Mouse (Mus musculus): Measurements from ENCODE around the gene Wscd1. TPM values are rescaled to one million over a fixed set of nuclear protein-coding genes. Genes with fewer than 3 reads are reported as not detected.

Wscd1 gene
- polyA plus RNA-seq, 1 experiment from 2014 or later: 7.1 TPM

DNA sequence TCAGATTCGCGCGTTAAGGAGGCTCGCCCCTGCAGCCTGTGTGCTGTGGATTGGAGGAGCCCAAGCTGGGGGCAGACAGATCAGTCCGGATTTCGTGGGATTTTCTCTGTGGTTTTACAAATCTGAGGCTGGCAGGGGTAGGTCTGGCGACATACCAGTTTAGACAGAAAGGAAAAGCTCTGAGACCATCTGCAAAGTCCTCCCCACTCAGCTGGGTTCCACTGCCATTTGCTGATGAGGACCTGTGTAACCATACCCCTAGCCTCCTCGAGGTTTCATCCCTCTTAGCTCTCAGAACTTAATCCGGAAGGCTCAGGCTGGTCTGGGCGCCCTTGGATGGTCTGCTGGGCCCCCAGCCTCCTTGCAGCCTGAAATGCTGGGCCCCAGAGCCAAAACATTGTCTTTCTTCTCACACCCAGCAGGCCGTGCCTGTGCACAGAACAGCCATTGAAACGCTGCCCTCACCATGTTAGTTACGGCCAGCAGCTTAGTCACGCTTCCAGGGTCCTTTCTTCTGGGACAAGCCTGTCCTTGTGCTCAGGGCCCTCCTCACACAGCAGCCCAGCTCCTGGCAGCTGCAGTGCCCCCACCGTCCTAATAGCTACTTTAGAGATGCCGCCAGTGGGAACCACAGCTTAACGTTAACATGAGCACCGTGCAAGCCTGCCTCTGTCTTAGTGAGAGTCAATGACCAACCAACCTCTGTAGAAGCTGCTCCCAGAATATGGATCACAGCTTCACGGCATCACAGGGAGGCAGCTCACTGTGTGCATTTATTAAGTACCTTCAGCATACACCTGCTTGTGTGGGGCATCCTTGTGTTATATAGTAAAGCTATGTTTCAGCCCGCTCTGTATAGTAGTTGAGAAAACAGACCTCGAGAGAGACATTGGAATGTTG is 8.7 kb downstream of the Wscd1 start:
- Histone ChIP-seq H3K4me3 (ENCODE audit: low read depth, low read length) (no peak overlapping the region), H3K4me1 (ENCODE audit: insufficient read depth) (no peaks in the 10 kb centered on the region), H3K9me3 (ENCODE audit: low read depth, low read length) (no peaks in the 10 kb centered on the region), H3K27me3 (ENCODE audit: insufficient read depth, low read length) (no peaks in the 10 kb centered on the region), H3K4me2 (no peak overlapping the region), H3K36me3 (ENCODE audit: insufficient read depth) (no peaks in the 10 kb centered on the region), H3K9ac (no peak overlapping the region), H3K27ac (ENCODE audit: low read depth) (no peak overlapping the region)
- 50% methylated on average over 21 of the region's 21 CpGs for WGBS
- TF ChIP-seq CTCF (IDR thresholded peaks at IDR 0.05; ENCODE audit: low read depth): no peak
- DNase-seq (no peak), ATAC-seq (ENCODE audit: insufficient read depth) (no peak)

DNA sequence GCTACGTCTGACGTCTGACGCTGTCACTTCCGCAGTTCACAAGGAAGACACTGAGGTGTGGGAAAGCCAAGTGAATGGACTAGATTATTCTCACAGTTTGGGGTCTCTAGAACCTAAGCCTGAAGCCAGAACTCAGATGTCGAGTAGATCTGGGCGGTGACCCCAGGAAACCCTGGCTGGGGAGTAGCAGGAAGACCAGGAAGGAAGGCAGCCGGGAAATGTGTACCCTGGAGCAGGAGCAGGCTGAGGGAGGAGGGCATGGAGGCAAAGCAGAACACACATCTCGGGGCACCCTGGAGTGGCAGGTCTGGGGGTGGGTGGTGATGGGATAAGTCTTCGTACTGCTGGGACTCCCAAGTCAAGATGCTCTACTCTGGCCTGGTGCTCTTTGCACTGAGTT is 11.3 kb downstream of the Wscd1 start:
- no peaks in the 10 kb centered on the region for H3K9me3 ChIP-seq (ENCODE audit: low read depth, low read length)
- no peaks in the 10 kb centered on the region for H3K36me3 ChIP-seq (ENCODE audit: insufficient read depth)
- H3K4me2 ChIP-seq: no peak overlapping the region
- WGBS: 67% methylated on average over 9 of the region's 9 CpGs
- no peak overlapping the region for H3K27ac ChIP-seq (ENCODE audit: low read depth)
- no peak overlapping the region for H3K4me3 ChIP-seq (ENCODE audit: low read depth, low read length)
- no peak for DNase-seq
- no peak overlapping the region for H3K9ac ChIP-seq
- no peak for ATAC-seq (ENCODE audit: insufficient read depth)
- H3K27me3 ChIP-seq (ENCODE audit: insufficient read depth, low read length): no peaks in the 10 kb centered on the region
- no peaks in the 10 kb centered on the region for H3K4me1 ChIP-seq (ENCODE audit: insufficient read depth)
- no peak for TF ChIP-seq CTCF (IDR thresholded peaks at IDR 0.05; ENCODE audit: low read depth)

DNA sequence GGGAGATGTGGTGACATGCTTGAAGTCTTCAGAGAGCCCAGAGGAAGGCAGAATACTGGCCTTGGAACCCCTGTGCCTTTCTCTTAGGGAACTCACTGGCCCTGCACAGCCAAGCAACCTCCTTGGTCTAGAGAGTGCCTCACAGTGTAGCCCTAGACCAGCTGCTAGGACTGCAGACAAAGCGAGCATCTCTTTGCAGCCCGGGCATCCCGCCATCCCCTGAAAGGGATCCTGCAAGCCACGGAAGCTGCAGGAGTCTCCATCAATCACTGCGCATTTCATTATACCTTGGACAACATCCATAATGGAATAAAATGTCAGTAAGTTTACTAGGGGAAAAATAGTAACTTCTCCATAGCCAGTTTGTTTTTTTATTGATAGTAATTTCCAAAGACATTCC is 13.4 kb downstream of the Wscd1 start:
- H3K9me3 ChIP-seq (ENCODE audit: low read depth, low read length): no peaks in the 10 kb centered on the region
- H3K4me2 ChIP-seq: no peak overlapping the region
- no peaks in the 10 kb centered on the region for H3K4me1 ChIP-seq (ENCODE audit: insufficient read depth)
- no peak for DNase-seq
- no peak overlapping the region for H3K9ac ChIP-seq
- no peak overlapping the region for H3K27ac ChIP-seq (ENCODE audit: low read depth)
- WGBS: 28% methylated on average over 5 of the region's 5 CpGs
- ATAC-seq (ENCODE audit: insufficient read depth): no peak
- no peak for TF ChIP-seq CTCF (IDR thresholded peaks at IDR 0.05; ENCODE audit: low read depth)
- no peaks in the 10 kb centered on the region for H3K36me3 ChIP-seq (ENCODE audit: insufficient read depth)
- H3K4me3 ChIP-seq (ENCODE audit: low read depth, low read length): no peak overlapping the region
- no peaks in the 10 kb centered on the region for H3K27me3 ChIP-seq (ENCODE audit: insufficient read depth, low read length)

DNA sequence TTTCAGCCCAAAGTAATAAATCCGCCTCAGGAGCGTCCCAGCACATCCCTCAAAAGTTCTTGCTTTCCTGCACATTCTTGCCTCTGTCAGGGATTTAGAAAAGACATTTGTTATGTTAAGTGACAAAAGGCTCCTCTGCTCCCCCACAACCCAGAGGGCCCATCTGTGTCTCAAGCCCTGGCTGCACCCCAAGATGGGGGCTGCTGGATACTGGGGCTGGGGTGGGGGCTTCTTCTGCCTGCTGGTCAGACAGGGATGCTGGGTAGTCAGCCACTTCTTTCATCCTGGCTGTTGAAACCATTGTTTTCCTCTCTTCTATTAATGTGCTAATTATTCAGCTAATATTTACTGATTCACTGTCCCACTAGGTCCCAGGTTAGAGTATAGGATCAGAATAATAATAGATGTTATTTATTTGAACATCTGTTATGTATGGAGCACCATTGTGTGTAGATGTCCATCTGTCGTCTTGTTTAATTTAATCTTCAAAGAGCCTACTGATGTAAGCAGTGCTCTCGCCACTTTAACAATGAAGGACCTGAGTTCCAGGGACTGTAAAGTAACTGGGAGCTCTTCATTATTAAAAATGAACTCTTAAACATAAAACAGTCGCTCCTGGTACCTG is 14.0 kb downstream of the Wscd1 start:
- TF ChIP-seq CTCF (IDR thresholded peaks at IDR 0.05; ENCODE audit: low read depth): no peak
- Histone ChIP-seq H3K9me3 (ENCODE audit: low read depth, low read length) (no peaks in the 10 kb centered on the region), H3K4me3 (ENCODE audit: low read depth, low read length) (no peak overlapping the region), H3K27me3 (ENCODE audit: insufficient read depth, low read length) (no peaks in the 10 kb centered on the region), H3K27ac (ENCODE audit: low read depth) (no peak overlapping the region), H3K4me2 (no peak overlapping the region), H3K9ac (no peak overlapping the region), H3K36me3 (ENCODE audit: insufficient read depth) (no peaks in the 10 kb centered on the region), H3K4me1 (ENCODE audit: insufficient read depth) (no peaks in the 10 kb centered on the region)
- no peak for ATAC-seq (ENCODE audit: insufficient read depth)
- WGBS: 40% methylated on average over 5 of the region's 5 CpGs
- DNase-seq: no peak

DNA sequence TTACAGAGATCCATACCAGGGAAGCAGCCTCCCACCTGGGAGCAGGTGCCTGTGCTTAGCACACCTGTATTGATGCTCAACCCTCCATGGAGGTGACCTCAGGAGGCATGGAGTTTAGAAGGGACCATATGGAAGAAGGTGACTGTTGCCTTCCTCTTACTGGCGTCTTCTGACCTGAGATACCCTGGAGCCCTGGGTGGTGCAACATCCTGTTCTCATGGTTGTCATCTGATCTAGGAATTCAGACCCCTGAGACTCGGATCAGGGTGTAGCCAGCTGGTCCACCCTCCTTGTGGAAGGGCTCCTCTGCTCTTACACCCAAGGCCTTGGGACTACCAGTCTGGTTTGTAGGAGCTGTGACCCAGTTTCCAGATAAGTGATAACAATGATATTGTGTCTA is 15.0 kb downstream of the Wscd1 start:
- ATAC-seq (ENCODE audit: insufficient read depth) (no peak), DNase-seq (no peak)
- no peak overlapping the region for H3K4me2 ChIP-seq
- WGBS: 62% methylated on average over 2 of the region's 2 CpGs
- TF ChIP-seq CTCF (IDR thresholded peaks at IDR 0.05; ENCODE audit: low read depth): no peak
- no peaks in the 10 kb centered on the region for H3K36me3 ChIP-seq (ENCODE audit: insufficient read depth)
- no peak overlapping the region for H3K4me3 ChIP-seq (ENCODE audit: low read depth, low read length)
- no peaks in the 10 kb centered on the region for H3K4me1 ChIP-seq (ENCODE audit: insufficient read depth)
- no peaks in the 10 kb centered on the region for H3K27me3 ChIP-seq (ENCODE audit: insufficient read depth, low read length)
- no peak overlapping the region for H3K9ac ChIP-seq
- no peaks in the 10 kb centered on the region for H3K9me3 ChIP-seq (ENCODE audit: low read depth, low read length)
- H3K27ac ChIP-seq (ENCODE audit: low read depth): no peak overlapping the region

DNA sequence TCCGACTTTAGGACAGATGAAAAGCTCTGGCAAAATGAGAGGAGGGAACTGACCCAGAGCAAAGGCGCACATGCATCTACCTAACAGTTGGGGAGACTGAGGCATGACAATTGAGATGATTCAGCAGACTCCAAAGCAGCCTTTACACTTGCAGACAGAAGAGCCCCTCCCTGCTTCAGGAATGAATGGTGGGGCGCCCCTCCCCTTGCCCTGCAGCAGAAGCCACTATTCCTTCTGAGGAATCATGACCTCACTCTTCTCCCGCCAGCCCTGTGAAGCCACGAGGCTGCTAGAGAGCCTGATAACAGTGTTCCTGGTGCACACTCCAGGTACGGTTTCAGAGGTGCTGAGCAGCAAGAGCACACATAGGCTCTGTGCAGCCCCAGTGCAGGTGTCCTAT is 15.6 kb downstream of the Wscd1 start:
- no peak for ATAC-seq (ENCODE audit: insufficient read depth)
- no peaks in the 10 kb centered on the region for H3K36me3 ChIP-seq (ENCODE audit: insufficient read depth)
- no peak overlapping the region for H3K4me2 ChIP-seq
- 44% methylated on average over 6 of the region's 6 CpGs for WGBS
- H3K9ac ChIP-seq: no peak overlapping the region
- no peak for DNase-seq
- no peaks in the 10 kb centered on the region for H3K27me3 ChIP-seq (ENCODE audit: insufficient read depth, low read length)
- TF ChIP-seq CTCF (IDR thresholded peaks at IDR 0.05; ENCODE audit: low read depth): no peak
- no peak overlapping the region for H3K4me3 ChIP-seq (ENCODE audit: low read depth, low read length)
- H3K4me1 ChIP-seq (ENCODE audit: insufficient read depth): no peaks in the 10 kb centered on the region
- no peaks in the 10 kb centered on the region for H3K9me3 ChIP-seq (ENCODE audit: low read depth, low read length)
- no peak overlapping the region for H3K27ac ChIP-seq (ENCODE audit: low read depth)

DNA sequence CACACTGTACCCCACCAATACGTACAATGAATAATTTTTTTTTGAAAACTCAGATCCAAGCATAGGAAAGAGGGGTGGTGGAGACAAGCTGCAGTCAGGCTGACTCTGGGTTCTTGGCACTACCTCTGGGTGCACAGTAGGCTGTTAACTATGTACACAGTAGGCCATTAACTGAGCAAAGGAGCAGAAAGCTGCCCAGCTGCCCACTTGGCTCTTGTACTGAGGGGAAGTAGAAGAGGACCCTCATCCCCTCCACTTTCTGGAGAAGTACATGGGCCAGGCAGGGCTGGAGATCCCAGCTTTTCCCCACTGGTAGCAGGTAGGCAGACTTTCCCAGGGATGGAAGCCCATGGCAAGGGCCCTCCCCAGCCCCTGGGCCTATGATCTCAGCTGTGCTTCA is 16.7 kb downstream of the Wscd1 start:
- WGBS: 84% methylated on average over 1 of the region's 1 CpGs
- DNase-seq (no peak), ATAC-seq (ENCODE audit: insufficient read depth) (no peak)
- no peak for TF ChIP-seq CTCF (IDR thresholded peaks at IDR 0.05; ENCODE audit: low read depth)
- Histone ChIP-seq H3K4me1 (ENCODE audit: insufficient read depth) (no peaks in the 10 kb centered on the region), H3K36me3 (ENCODE audit: insufficient read depth) (no peaks in the 10 kb centered on the region), H3K9me3 (ENCODE audit: low read depth, low read length) (no peaks in the 10 kb centered on the region), H3K27me3 (ENCODE audit: insufficient read depth, low read length) (no peaks in the 10 kb centered on the region), H3K9ac (no peak overlapping the region), H3K4me2 (no peak overlapping the region), H3K4me3 (ENCODE audit: low read depth, low read length) (no peak overlapping the region), H3K27ac (ENCODE audit: low read depth) (no peak overlapping the region)
